Mouse (Mus musculus) liver, embryonic 13.5 days (tissue): ENCODE measurements around the gene Jak2. TPM values are rescaled to one million over a fixed set of nuclear protein-coding genes. Genes with fewer than 3 reads are reported as not detected.
A peak's percentile ranks its signal among the peaks of the same experiment; 100 is the strongest.

Source experiments
- ATAC-seq: fragments of 200-750 bp; cut with Nextera tagmentation; 2 replicates; pipeline ENCODE4 v1.8.0; 2017; ENCODE audit warnings: low read depth, mild to moderate bottlenecking, moderate number of reproducible peaks, moderate library complexity
- DNase-seq: peaks from one replicate; pipeline ENCODE4 v3.0.0; 2022
- H3K27ac ChIP-seq: fragments of 300-500 bp; sonication (generic); 2 replicates; pipeline ENCODE4 v1.5.1; 2015; ENCODE audit warnings: moderate library complexity, mild to moderate bottlenecking, inconsistent platforms
- H3K27me3 ChIP-seq: fragments of 300-500 bp; sonication (generic); 2 replicates; pipeline ENCODE4 v1.6.1; 2015; ENCODE audit warnings: mild to moderate bottlenecking, inconsistent platforms
- H3K36me3 ChIP-seq: fragments of 300-500 bp; sonication (generic); 2 replicates; pipeline ENCODE4 v1.6.1; 2015; ENCODE audit warnings: mild to moderate bottlenecking, inconsistent platforms
- H3K4me1 ChIP-seq: fragments of 300-500 bp; sonication (generic); replicated peaks from 2 replicates; pipeline ENCODE4 v1.6.1; 2015; ENCODE audit warnings: inconsistent platforms
- H3K4me2 ChIP-seq: fragments of 300-500 bp; sonication (generic); 2 replicates; pipeline ENCODE4 v1.6.1; 2015; ENCODE audit warnings: inconsistent platforms, mild to moderate bottlenecking, moderate library complexity
- H3K4me3 ChIP-seq: fragments of 300-500 bp; sonication (generic); replicated peaks from 2 replicates; pipeline ENCODE4 v1.5.1; 2015; ENCODE audit warnings: mild to moderate bottlenecking, inconsistent platforms
- H3K9ac ChIP-seq: fragments of 300-500 bp; sonication (generic); 2 replicates; pipeline ENCODE4 v1.6.1; 2015; ENCODE audit warnings: mild to moderate bottlenecking, inconsistent platforms
- H3K9me3 ChIP-seq: fragments of 300-500 bp; sonication (generic); replicated peaks from 2 replicates; pipeline ENCODE4 v1.6.1; 2016; ENCODE audit warnings: inconsistent platforms
- WGBS: fragments of 180-500 bp; shearing (Covaris S2); methylation state at CpG from one replicate; pipeline ENCODE4 v1.1.7; 2015; ENCODE audit not compliant: insufficient replicate concordance; 5-methylcytosine and 5-hydroxymethylcytosine counted together
- polyA plus RNA-seq: library from polyadenylated mRNA; unstranded; fragments of >200 nt; fragmentation: Nextera tagmentation; extraction: Ambion mirVana; gene quantifications from 2 replicates; pipeline ENCODE4 v1.2.1, GENCODE M21; 2015

Gene Jak2
- polyA plus RNA-seq, 1 experiment from 2014 or later, result 10.9 TPM

GRCm38 (mm10) chr19:29253728-29254127 is 2.1 kb downstream of the Jak2 start:
- peaks cover 15% of the 10 kb centered on the region; the same call in 1 of the 2 replicates for H3K36me3 ChIP-seq
- peak overlapping the region; percentile 84 for H3K4me3 ChIP-seq
- no peaks in the 10 kb centered on the region for H3K9me3 ChIP-seq
- H3K4me1 ChIP-seq, result peaks cover 53% of the 10 kb centered on the region
- peak overlapping the region; percentile 88 for H3K4me2 ChIP-seq
- WGBS, result 2% methylated on average over 9 of the region's 9 CpGs
- ATAC-seq, result peak; percentile 52
- peak; percentile 81 for DNase-seq
- peak overlapping the region; percentile 99 for H3K27ac ChIP-seq
- H3K27me3 ChIP-seq, result no peaks in the 10 kb centered on the region
- peak overlapping the region; percentile 100 for H3K9ac ChIP-seq

GRCm38 (mm10) chr19:29254671-29255070 is 3.0 kb downstream of the Jak2 start:
- ATAC-seq (no peak), DNase-seq (no peak)
- peak overlapping the region; percentile 88 for H3K4me2 ChIP-seq
- 75% methylated on average over 4 of the region's 4 CpGs for WGBS
- H3K36me3 ChIP-seq, result peaks cover 21% of the 10 kb centered on the region; the same call in 1 of the 2 replicates
- peaks cover 45% of the 10 kb centered on the region for H3K4me1 ChIP-seq
- peak overlapping the region; percentile 84 for H3K4me3 ChIP-seq
- H3K9ac ChIP-seq, result peak overlapping the region; percentile 100
- no peaks in the 10 kb centered on the region for H3K27me3 ChIP-seq
- peak overlapping the region; percentile 99 for H3K27ac ChIP-seq
- H3K9me3 ChIP-seq, result no peaks in the 10 kb centered on the region

- Histone ChIP-seq H3K36me3 (peaks cover 25% of the 10 kb centered on the region; the same call in 1 of the 2 replicates), H3K4me3 (no peak overlapping the region), H3K4me2 (no peak overlapping the region), H3K9ac (no peak overlapping the region), H3K27ac (no peak overlapping the region), H3K9me3 (no peaks in the 10 kb centered on the region), H3K27me3 (no peaks in the 10 kb centered on the region), H3K4me1 (peaks cover 37% of the 10 kb centered on the region)
- DNase-seq (no peak), ATAC-seq (no peak)
- 86% methylated on average over 7 of the region's 7 CpGs for WGBS
Measured at GRCm38 (mm10) chr19:29255327-29256027, 3.8 kb downstream of the Jak2 start.

GRCm38 (mm10) chr19:29261638-29262037 is 10.0 kb downstream of the Jak2 start:
- Histone ChIP-seq H3K27ac (no peak overlapping the region), H3K9me3 (no peaks in the 10 kb centered on the region), H3K4me1 (peaks cover 12% of the 10 kb centered on the region), H3K36me3 (peaks cover 55% of the 10 kb centered on the region), H3K27me3 (no peaks in the 10 kb centered on the region), H3K4me3 (no peak overlapping the region), H3K4me2 (no peak overlapping the region), H3K9ac (no peak overlapping the region)
- ATAC-seq (no peak), DNase-seq (no peak)
- 84% methylated on average over 9 of the region's 9 CpGs for WGBS

GRCm38 (mm10) chr19:29263492-29263891 is 11.9 kb downstream of the Jak2 start:
- H3K4me1 ChIP-seq, result peaks cover 20% of the 10 kb centered on the region
- no peak overlapping the region for H3K4me2 ChIP-seq
- no peaks in the 10 kb centered on the region for H3K9me3 ChIP-seq
- no peak overlapping the region for H3K9ac ChIP-seq
- no peak for DNase-seq
- no peaks in the 10 kb centered on the region for H3K27me3 ChIP-seq
- no peak for ATAC-seq
- no peak overlapping the region for H3K27ac ChIP-seq
- WGBS, result 72% methylated on average over 1 of the region's 1 CpGs
- H3K36me3 ChIP-seq, result peaks cover 58% of the 10 kb centered on the region
- no peak overlapping the region for H3K4me3 ChIP-seq

GRCm38 (mm10) chr19:29265538-29265937 is 13.9 kb downstream of the Jak2 start:
- Histone ChIP-seq H3K9ac (no peak overlapping the region), H3K4me2 (no peak overlapping the region), H3K9me3 (no peaks in the 10 kb centered on the region), H3K27me3 (no peaks in the 10 kb centered on the region), H3K4me3 (no peak overlapping the region), H3K36me3 (peaks cover 56% of the 10 kb centered on the region), H3K27ac (no peak overlapping the region), H3K4me1 (peaks cover 32% of the 10 kb centered on the region)
- no peak for ATAC-seq
- WGBS, result 77% methylated on average over 5 of the region's 5 CpGs
- no peak for DNase-seq

- no peak for DNase-seq
- H3K27ac ChIP-seq, result no peak overlapping the region; the same call in 1 of the 2 replicates
- 86% methylated on average over 4 of the region's 4 CpGs for WGBS
- H3K4me3 ChIP-seq, result no peak overlapping the region
- H3K9me3 ChIP-seq, result no peaks in the 10 kb centered on the region
- H3K36me3 ChIP-seq, result peaks cover 52% of the 10 kb centered on the region
- ATAC-seq, result peak; percentile 59; the same call in 1 of the 2 replicates
- H3K4me2 ChIP-seq, result no peak overlapping the region
- no peak overlapping the region for H3K9ac ChIP-seq
- peaks cover 42% of the 10 kb centered on the region for H3K4me1 ChIP-seq
- no peaks in the 10 kb centered on the region for H3K27me3 ChIP-seq
Measured at GRCm38 (mm10) chr19:29267075-29267868, 15.6 kb downstream of the Jak2 start.

GRCm38 (mm10) chr19:29268788-29269321 is 17.2 kb downstream of the Jak2 start:
- Histone ChIP-seq H3K9ac (no peak overlapping the region), H3K36me3 (peaks cover 45% of the 10 kb centered on the region), H3K4me3 (no peak overlapping the region), H3K4me1 (peaks cover 42% of the 10 kb centered on the region), H3K27ac (no peak overlapping the region), H3K27me3 (no peaks in the 10 kb centered on the region), H3K4me2 (no peak overlapping the region), H3K9me3 (no peaks in the 10 kb centered on the region)
- no peak for DNase-seq
- WGBS, result 87% methylated on average over 4 of the region's 4 CpGs
- ATAC-seq, result no peak

- Histone ChIP-seq H3K4me1 (peaks cover 41% of the 10 kb centered on the region), H3K36me3 (peaks cover 44% of the 10 kb centered on the region), H3K4me2 (no peak overlapping the region), H3K27me3 (no peaks in the 10 kb centered on the region), H3K9me3 (no peaks in the 10 kb centered on the region), H3K4me3 (no peak overlapping the region), H3K27ac (no peak overlapping the region), H3K9ac (no peak overlapping the region)
- DNase-seq, result no peak
- WGBS, result 68% methylated on average over 6 of the region's 6 CpGs
- peak; percentile 51 for ATAC-seq
Measured at GRCm38 (mm10) chr19:29270226-29270625, 18.6 kb downstream of the Jak2 start.

GRCm38 (mm10) chr19:29271147-29271578 is 19.5 kb downstream of the Jak2 start:
- no peak for DNase-seq
- H3K27me3 ChIP-seq, result no peaks in the 10 kb centered on the region
- no peak overlapping the region for H3K4me2 ChIP-seq
- H3K4me1 ChIP-seq, result peaks cover 34% of the 10 kb centered on the region
- H3K4me3 ChIP-seq, result no peak overlapping the region
- 45% methylated on average over 12 of the region's 12 CpGs for WGBS
- H3K36me3 ChIP-seq, result peaks cover 42% of the 10 kb centered on the region
- H3K27ac ChIP-seq, result no peak overlapping the region
- H3K9me3 ChIP-seq, result no peaks in the 10 kb centered on the region
- H3K9ac ChIP-seq, result no peak overlapping the region
- ATAC-seq, result no peak

GRCm38 (mm10) chr19:29272011-29272809 is 20.6 kb downstream of the Jak2 start:
- 73% methylated on average over 3 of the region's 3 CpGs for WGBS
- DNase-seq (no peak), ATAC-seq (no peak)
- H3K36me3 ChIP-seq, result peaks cover 48% of the 10 kb centered on the region
- H3K4me1 ChIP-seq, result peaks cover 30% of the 10 kb centered on the region
- H3K9ac ChIP-seq, result no peak overlapping the region
- no peak overlapping the region for H3K4me2 ChIP-seq
- no peaks in the 10 kb centered on the region for H3K9me3 ChIP-seq
- H3K4me3 ChIP-seq, result no peak overlapping the region
- H3K27ac ChIP-seq, result no peak overlapping the region
- no peaks in the 10 kb centered on the region for H3K27me3 ChIP-seq
